Mouse (Mus musculus) cortical plate, adult 2 months (tissue): ENCODE results near the gene Pawr.

Experiments used
- CTCF ChIP-seq: fragments of 200-500 bp; IDR thresholded peaks from 2 replicates; pipeline ENCODE4 v1.5.1; 2011; ENCODE audit warnings: mild to moderate bottlenecking, control low read depth, low read length; ENCODE audit not compliant: insufficient read depth; ENCODE audit errors: extremely low read depth
- POLR2A ChIP-seq: fragments of 200-500 bp; IDR thresholded peaks from 2 replicates; pipeline ENCODE4 v1.6.1; 2011; ENCODE audit warnings: mild to moderate bottlenecking, low read length, control low read depth; ENCODE audit not compliant: insufficient read depth; ENCODE audit errors: extremely low read depth

DNA sequence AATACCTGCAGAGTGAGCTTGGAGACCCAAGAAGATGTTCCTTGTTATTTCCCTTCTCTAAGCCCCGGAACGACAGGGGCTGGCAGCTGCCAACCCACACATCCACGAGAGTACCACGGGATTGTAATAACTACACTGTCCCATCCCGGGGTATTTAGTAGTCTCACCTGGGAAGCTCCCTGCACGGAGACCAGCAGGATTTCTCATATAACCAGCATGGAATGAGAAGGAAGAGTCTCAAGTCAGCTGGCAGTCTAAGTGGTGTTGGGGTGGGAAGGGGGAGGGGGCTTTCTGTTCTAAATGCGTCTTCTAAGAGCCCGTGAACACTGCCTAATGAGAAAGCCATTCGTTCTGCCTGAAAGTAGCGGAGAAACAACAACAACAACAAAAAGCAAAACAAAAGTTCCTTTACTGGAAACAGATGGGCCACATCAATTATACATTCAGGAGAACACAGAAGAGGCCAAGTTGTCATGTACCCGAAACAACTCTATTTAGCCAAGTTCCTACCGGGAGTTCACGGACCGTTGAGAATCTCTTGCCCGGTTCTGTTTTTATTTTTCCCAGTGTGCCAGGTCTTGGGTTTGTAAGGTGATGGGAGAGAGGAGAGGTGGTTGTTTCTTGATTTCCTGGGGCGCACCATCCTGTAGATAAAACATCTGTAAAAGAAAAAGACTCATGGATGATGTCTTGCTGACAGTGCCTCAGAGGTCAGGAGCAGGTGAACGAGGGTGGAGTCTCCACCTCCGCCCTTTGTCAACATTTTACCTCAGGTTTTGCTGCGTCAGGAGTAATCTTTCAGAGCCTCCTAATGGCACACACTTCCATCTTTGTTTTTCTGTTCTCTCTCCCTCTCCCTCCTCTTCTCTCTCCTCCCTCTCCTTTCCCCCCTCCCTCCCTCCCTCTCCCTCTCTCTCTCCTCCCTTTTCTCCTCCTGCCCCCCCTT lies 112.3 kb downstream of the Pawr start:
- TF ChIP-seq CTCF (no peak), POLR2A (no peak)
